Mouse (Mus musculus): ENCODE data around the gene D630039A03Rik. TPM values are rescaled to one million over a fixed set of nuclear protein-coding genes. Genes with fewer than 3 reads are reported as not detected.

Gene D630039A03Rik
- polyA plus RNA-seq, 2 experiments: 0.17 to 0.36 TPM

GRCm38 (mm10) chr4:57957200-57958085 is 41.3 kb upstream of the D630039A03Rik start:
- peak overlapping the region; percentile 81; the same call in 1 of the 2 replicates for H3K27ac ChIP-seq (replicated peaks; ENCODE audit: low read depth, low read length)
- DNase-seq (ENCODE audit: low spot score) (no peak), ATAC-seq (ENCODE audit: low FRiP score, low read depth) (no peak)
- peaks cover 23% of the 10 kb centered on the region for H3K4me1 ChIP-seq (ENCODE audit: control insufficient read depth, insufficient read depth, low read length)
- no peak for TF ChIP-seq POLR2A (IDR thresholded peaks at IDR 0.05; ENCODE audit: borderline replicate concordance, extremely low read depth, insufficient read depth, insufficient read length)
- WGBS: 41% methylated on average over 11 of the region's 11 CpGs
- no peaks in the 10 kb centered on the region for H3K9me3 ChIP-seq (ENCODE audit: control insufficient read depth, low read length)
- no peaks in the 10 kb centered on the region for H3K27me3 ChIP-seq (ENCODE audit: control insufficient read depth, insufficient read depth, low read length)
- no peaks in the 10 kb centered on the region for H3K36me3 ChIP-seq (ENCODE audit: control insufficient read depth, insufficient read depth, low read length)
- peak overlapping the region; percentile 42; the same call in 1 of the 2 replicates for H3K9ac ChIP-seq (ENCODE audit: low read depth, low read length, severe bottlenecking)
- H3K4me3 ChIP-seq (replicated peaks; ENCODE audit: low read length): peak overlapping the region; percentile 83
- H3K4me2 ChIP-seq (replicated peaks; ENCODE audit: low read depth, low read length, severe bottlenecking): peak overlapping the region; percentile 68

GRCm38 (mm10) chr4:57956029-57956960 is 40.2 kb upstream of the D630039A03Rik start, which contains the start of gene Txn1:
TSS of gene Txn1 (minus strand) at chr4:57956411.
- ATAC-seq (ENCODE audit: low FRiP score, low read depth): peak; percentile 97
- H3K4me2 ChIP-seq (replicated peaks; ENCODE audit: low read depth, low read length, severe bottlenecking): peak within 1 kb of the TSS; percentile 68
- H3K27ac ChIP-seq (replicated peaks; ENCODE audit: low read depth, low read length): peak within 1 kb of the TSS; percentile 85
- WGBS: 2% methylated on average over 55 of the region's 71 CpGs
- peaks cover 8% of the 10 kb centered on the region for H3K36me3 ChIP-seq (ENCODE audit: control insufficient read depth, insufficient read depth, low read length)
- H3K9ac ChIP-seq (ENCODE audit: low read depth, low read length, severe bottlenecking): peak within 1 kb of the TSS; percentile 82
- H3K9me3 ChIP-seq (ENCODE audit: control insufficient read depth, low read length): 0 out of 2 replicates have a peak, but pooled peaks cover 5% of the 10 kb centered on the region
- H3K4me3 ChIP-seq (replicated peaks; ENCODE audit: low read length): peak within 1 kb of the TSS; percentile 83
- no peaks in the 10 kb centered on the region for H3K27me3 ChIP-seq (ENCODE audit: control insufficient read depth, insufficient read depth, low read length)
- peaks cover 23% of the 10 kb centered on the region for H3K4me1 ChIP-seq (ENCODE audit: control insufficient read depth, insufficient read depth, low read length)
- TF ChIP-seq POLR2A (IDR thresholded peaks at IDR 0.05; ENCODE audit: borderline replicate concordance, extremely low read depth, insufficient read depth, insufficient read length): peak; percentile 91; the same call in 1 of the 2 replicates
- peak; percentile 99 for DNase-seq (ENCODE audit: low spot score)

- Histone ChIP-seq H3K4me3 (replicated peaks; ENCODE audit: low read length) (peak overlapping the region; percentile 83), H3K9me3 (ENCODE audit: control insufficient read depth, low read length) (0 out of 2 replicates have a peak, but pooled peaks cover 9% of the 10 kb centered on the region), H3K9ac (ENCODE audit: low read depth, low read length, severe bottlenecking) (peak overlapping the region; percentile 82), H3K27ac (replicated peaks; ENCODE audit: low read depth, low read length) (peak overlapping the region; percentile 85), H3K4me1 (ENCODE audit: control insufficient read depth, insufficient read depth, low read length) (peaks cover 23% of the 10 kb centered on the region), H3K36me3 (ENCODE audit: control insufficient read depth, insufficient read depth, low read length) (peaks cover 15% of the 10 kb centered on the region), H3K4me2 (replicated peaks; ENCODE audit: low read depth, low read length, severe bottlenecking) (peak overlapping the region; percentile 68), H3K27me3 (ENCODE audit: control insufficient read depth, insufficient read depth, low read length) (no peaks in the 10 kb centered on the region)
- peak; percentile 80 for DNase-seq (ENCODE audit: low spot score)
- under 1% methylated on average over 25 of the region's 25 CpGs for WGBS
- no peak for TF ChIP-seq POLR2A (IDR thresholded peaks at IDR 0.05; ENCODE audit: borderline replicate concordance, extremely low read depth, insufficient read depth, insufficient read length)
- ATAC-seq (ENCODE audit: low FRiP score, low read depth): 0 out of 2 replicates have a peak, but pooled peaks have one; percentile 1
These were observed 39.5 kb upstream of the D630039A03Rik start for GRCm38 (mm10) chr4:57955544-57955958.

- no peak for TF ChIP-seq POLR2A (IDR thresholded peaks at IDR 0.05; ENCODE audit: borderline replicate concordance, extremely low read depth, insufficient read depth, insufficient read length)
- no peak for ATAC-seq (ENCODE audit: low FRiP score, low read depth)
- H3K27me3 ChIP-seq (ENCODE audit: control insufficient read depth, insufficient read depth, low read length): no peaks in the 10 kb centered on the region
- peak overlapping the region; percentile 82 for H3K9ac ChIP-seq (ENCODE audit: low read depth, low read length, severe bottlenecking)
- peaks cover 23% of the 10 kb centered on the region for H3K4me1 ChIP-seq (ENCODE audit: control insufficient read depth, insufficient read depth, low read length)
- WGBS: 76% methylated on average over 8 of the region's 8 CpGs
- peak overlapping the region; percentile 85; the same call in 1 of the 2 replicates for H3K27ac ChIP-seq (replicated peaks; ENCODE audit: low read depth, low read length)
- peak overlapping the region; percentile 68 for H3K4me2 ChIP-seq (replicated peaks; ENCODE audit: low read depth, low read length, severe bottlenecking)
- peak overlapping the region; percentile 83 for H3K4me3 ChIP-seq (replicated peaks; ENCODE audit: low read length)
- DNase-seq (ENCODE audit: low spot score): no peak
- 0 out of 2 replicates have a peak, but pooled peaks cover 9% of the 10 kb centered on the region for H3K9me3 ChIP-seq (ENCODE audit: control insufficient read depth, low read length)
- H3K36me3 ChIP-seq (ENCODE audit: control insufficient read depth, insufficient read depth, low read length): peaks cover 21% of the 10 kb centered on the region
These were observed 38.9 kb upstream of the D630039A03Rik start for GRCm38 (mm10) chr4:57954991-57955390.

Data from limb, embryonic 14.5 days (tissue).